Mouse (Mus musculus) embryonic stem cell, embryonic (primary cell): ENCODE measurements around the gene Sorcs2.

Experiments
- CTCF ChIA-PET, 4 experiments: fragments of 300-600 bp in 2 of 4; fragments of 350-600 bp in 2 of 4; sonication (Branson Sonifier 250); formaldehyde crosslinking; loops; one replicate each; lab custom pipeline; 2022; ENCODE audit warnings: inconsistent platforms in 2 of 4; lab: Charles Lee
- POLR2A ChIA-PET, 4 experiments: fragments of 300-600 bp in 2 of 4; fragments of 350-600 bp in 2 of 4; sonication (Branson Sonifier 250); formaldehyde crosslinking; loops; one replicate each; lab custom pipeline; 2022; ENCODE audit warnings: antibody characterized with exemption in 4 of 4, inconsistent platforms in 1 of 4; lab: Charles Lee

The Sorcs2 gene

DNA sequence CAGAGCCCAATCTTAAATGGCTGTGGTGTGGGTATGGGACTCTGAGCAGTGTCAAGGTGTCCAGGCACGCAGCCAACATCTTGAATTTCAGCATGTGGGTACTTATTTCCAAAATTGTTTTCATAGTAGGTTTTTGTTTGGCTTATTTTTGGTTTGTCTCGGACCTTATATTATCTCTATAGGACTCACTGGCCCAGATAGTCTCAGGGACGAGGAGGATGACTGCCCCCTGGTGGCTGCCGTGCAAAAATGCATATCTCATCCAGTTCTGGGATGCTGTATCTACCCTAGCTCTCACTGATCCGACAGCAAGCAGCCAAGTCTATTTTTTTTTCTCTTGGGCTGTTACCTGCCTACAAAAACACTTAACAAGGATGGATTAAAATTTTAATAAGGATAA is 422.3 kb downstream of the Sorcs2 start:
- POLR2A ChIA-PET, result interaction anchor here in 3 of 4 experiments (0.6 to 2.8 kb wide), 5 partner anchors 87 to 420 kb away, joined by 3 to 7 read pairs (median 4); no protein-coding TSS in a partner anchor
- CTCF ChIA-PET, result interaction anchor here (0.6 to 9.8 kb wide), 35 partner anchors 8 to 1060 kb away, joined by 3 to 102 read pairs (median 4); partner anchors contain the start of gene Afap1 (in 1 of the 4)

DNA sequence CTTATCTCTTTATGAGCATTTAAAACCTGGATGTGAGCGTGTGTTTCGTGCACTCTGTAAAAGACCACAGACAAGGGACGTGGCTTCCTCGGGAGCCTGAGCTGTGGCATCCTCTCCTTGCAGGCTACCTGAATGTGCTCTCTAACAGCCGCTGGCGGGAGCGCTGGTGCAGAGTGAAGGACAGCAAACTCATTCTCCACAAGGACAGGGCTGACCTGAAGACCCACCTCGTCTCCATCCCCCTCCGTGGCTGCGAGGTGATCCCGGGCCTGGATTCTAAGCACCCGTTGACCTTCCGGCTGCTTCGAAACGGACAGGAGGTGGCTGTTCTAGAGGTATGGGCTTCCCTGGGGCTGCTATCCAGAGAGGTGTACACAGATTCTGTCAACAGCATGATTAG is 423.7 kb downstream of the Sorcs2 start:
- ChIA-PET POLR2A (interaction anchor here in 2 of 4 experiments (0.8 to 2.8 kb wide), 3 partner anchors 69 to 447 kb away, joined by 3 to 7 read pairs (median 4); no protein-coding TSS in a partner anchor), CTCF (interaction anchor here (0.8 to 9.8 kb wide), 13 partner anchors 8 to 179 kb away, joined by 3 to 102 read pairs (median 4); partner anchors contain the start of gene Afap1 (in 1 of the 4))

DNA sequence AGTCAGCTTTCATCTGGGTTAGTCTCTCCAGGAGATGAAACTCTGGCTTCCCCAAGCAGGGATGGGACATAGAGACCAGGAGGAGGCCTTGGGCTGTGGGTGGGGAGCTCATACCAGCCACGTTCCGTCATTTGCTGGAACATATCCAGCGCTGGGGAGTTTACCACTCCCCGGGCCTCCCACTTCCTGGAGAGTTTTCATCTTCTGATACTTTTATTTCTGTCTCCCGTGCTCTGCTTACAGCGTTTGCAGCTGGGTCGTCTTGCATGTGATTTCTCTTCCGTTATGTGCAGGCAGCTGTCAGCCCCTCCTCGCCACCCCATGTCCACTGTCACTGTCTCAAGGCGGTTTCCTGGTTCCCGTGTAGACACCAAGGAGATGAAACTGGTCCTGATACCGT is 424.1 kb downstream of the Sorcs2 start:
- POLR2A ChIA-PET, result interaction anchor here in 2 of 4 experiments (1.2 to 2.8 kb wide), 2 partner anchors 69 to 85 kb away, joined by 4 to 7 read pairs; no protein-coding TSS in a partner anchor
- CTCF ChIA-PET, result interaction anchor here (0.6 to 9.8 kb wide), 16 partner anchors 8 to 178 kb away, joined by 3 to 102 read pairs (median 4); partner anchors contain the start of gene Afap1 (in 1 of the 4)

DNA sequence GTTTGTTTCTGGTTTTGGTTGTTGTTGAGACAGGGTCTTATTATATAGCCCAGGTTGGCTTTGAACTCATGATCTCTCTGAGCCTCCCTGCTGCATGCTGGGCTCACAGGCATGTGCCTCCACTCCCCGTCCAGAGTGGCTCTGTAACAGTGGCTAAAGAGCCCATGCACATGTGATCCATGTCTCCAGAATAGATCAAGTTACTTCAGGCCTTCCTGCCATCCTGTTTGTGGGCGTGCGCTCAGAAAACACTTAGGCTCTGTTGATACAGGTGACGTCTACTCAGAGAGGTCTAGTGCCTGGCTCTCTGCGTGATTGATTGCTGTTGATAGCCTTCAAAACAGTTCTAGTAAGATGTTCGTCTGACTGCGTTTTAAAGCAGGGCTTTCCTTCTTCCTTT is 425.2 kb downstream of the Sorcs2 start:
- CTCF ChIA-PET, result interaction anchor here in 3 of 4 experiments (0.8 to 9.8 kb wide), 12 partner anchors 9 to 177 kb away, joined by 3 to 102 read pairs (median 7); partner anchors contain the start of gene Afap1 (in 1 of the 3)
- POLR2A ChIA-PET, result interaction anchor here in 1 of 4 experiments (2.8 kb wide), 1 partner anchor 84 kb away, joined by 7 read pairs; no protein-coding TSS in a partner anchor

DNA sequence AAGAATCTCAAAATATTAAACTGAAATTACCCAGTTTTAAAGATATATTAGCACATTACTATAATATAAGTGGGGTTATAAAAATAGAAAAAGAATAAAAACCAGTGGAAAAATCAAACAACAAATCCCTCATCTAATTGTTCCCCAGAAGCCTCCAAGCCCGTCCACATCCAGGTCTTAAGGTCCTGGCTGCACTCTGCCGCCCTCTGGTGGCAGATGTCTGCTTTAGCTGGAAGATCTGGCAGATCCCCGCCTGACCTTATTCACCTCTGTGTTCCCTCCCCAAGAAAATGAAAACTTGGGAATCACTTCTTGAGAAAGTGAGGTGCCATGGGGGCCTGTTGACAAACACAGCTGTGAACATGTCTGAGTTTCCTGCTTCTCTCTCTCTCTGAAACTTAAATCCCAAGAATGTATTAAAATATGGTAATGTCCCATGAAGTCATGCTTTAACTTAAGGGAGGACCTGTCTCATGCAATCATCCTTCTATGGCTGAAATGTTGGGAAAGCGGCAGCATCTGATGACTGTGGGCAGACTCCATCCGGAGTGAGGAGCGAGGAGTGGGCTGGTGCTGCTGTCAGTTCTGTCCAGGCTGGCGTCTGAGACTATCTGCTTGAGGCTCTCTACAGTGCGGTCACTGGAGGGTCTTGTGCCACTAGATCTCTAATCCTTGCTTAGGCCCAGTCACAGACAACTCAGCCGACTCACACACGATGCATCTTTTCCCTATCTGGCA is 425.9 kb downstream of the Sorcs2 start:
- CTCF ChIA-PET, result interaction anchor here (0.6 to 9.8 kb wide), 36 partner anchors 8 to 512 kb away, joined by 3 to 102 read pairs (median 4); partner anchors contain the start of gene Afap1 (in 2 of the 4)
- POLR2A ChIA-PET, result interaction anchor here in 2 of 4 experiments (0.5 to 1.3 kb wide), 5 partner anchors 19 to 349 kb away, joined by 3 to 5 read pairs (median 4); partner anchors contain the start of gene Afap1 (in 1 of the 2)

DNA sequence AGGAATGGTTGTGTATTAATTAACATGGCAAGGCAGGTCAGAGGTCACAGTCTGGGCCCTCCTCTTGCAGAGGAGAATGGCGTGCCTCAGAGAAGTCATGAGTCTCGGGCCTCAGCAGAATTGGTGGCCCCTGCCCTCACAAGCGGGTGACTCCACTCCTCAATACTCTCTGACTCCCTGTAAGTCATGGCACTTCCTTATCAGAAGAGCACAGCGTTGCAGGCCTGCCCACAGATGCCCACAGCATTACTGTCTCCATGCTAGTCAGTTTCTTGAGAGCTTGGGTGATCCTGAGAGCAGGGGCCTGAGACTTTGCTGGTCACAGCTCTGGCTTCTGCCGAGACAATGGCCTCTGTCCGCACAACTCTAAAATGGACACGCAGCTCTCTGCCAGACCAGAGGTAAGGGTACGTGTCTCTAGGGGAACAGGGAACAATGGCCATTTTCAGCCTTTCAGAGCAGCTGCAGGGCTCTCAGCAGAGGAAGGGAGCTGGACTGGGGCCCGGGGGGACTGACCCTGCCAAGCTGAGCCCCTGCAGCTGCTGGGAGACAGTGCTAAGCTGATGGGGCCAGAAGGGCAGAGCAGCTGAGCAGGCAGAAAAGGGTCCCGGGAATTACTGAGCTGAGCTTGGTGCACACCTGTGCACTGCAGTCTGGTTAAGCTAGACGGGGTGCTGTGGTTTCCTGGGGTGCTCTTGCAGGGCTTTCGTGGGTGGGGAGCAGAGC is 427.4 kb downstream of the Sorcs2 start:
- CTCF ChIA-PET, result interaction anchor here (0.7 to 9.8 kb wide), 18 partner anchors 9 to 446 kb away, joined by 3 to 102 read pairs (median 5); partner anchors contain the start of gene Afap1 (in 1 of the 4)
- POLR2A ChIA-PET, result interaction anchor here in 3 of 4 experiments (0.9 to 1.5 kb wide), 8 partner anchors 12 to 78 kb away, joined by 3 to 5 read pairs (median 4); partner anchors contain the start of gene Afap1 (in 2 of the 3)

DNA sequence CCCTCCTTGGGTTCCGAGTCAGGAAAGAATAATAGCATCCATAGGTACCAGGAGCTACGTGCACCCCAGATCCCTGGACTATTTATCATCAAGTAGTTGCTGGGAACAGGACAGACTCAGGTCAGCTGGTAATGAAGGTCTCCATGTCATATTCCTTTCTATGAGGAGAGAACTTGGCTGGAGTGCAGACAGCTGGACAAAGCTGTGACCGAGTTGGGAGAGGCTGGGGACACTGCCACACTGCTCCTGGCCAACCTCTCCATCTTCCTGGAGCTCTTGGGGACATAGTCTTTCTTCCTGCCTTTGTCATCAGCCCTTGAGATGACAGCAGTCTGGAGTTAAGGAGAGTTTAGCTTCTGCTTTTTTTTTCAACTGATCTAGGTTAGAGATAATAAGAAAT is 428.1 kb downstream of the Sorcs2 start:
- POLR2A ChIA-PET, result interaction anchor here in 1 of 4 experiments (1.0 kb wide), 1 partner anchor 13 kb away, joined by 3 read pairs; no protein-coding TSS in a partner anchor
- CTCF ChIA-PET, result interaction anchor here in 3 of 4 experiments (0.9 to 9.8 kb wide), 9 partner anchors 12 to 446 kb away, joined by 3 to 102 read pairs (median 5); partner anchors contain the start of gene Afap1 (in 1 of the 3)
